Mouse (Mus musculus) thymus, postnatal 10 days (tissue): Measurements from ENCODE around the gene Capzb.

Source experiments
- DNase-seq, 2 experiments: peaks; one replicate each; pipeline ENCODE4 v3.0.0; 2021; ENCODE audit warnings: low spot score in 2 of 2

Capzb gene

DNA sequence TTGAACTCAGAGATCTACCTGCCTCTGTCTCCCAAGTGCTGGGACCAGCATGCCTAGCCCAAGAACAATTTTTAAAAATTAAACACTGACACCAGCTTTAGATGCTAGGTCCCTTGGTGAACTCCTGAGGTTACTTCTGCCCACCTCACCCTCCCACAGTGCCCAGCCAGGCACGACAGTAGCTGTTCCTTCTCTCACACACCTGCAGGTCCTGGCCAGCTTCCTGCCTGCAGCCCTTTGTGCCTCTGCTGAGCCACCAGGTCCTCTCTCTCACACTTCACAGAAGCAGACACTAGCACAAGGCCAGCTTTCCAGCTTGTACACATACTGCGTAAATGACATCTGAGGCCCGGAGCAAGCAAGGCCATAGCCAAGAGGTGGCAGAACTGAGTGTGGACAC lies 112.8 kb downstream of the Capzb start:
- no peak for DNase-seq

GRCm38 (mm10) chr4:139307916-139308315 lies 115.2 kb downstream of the Capzb start:
- no peak for DNase-seq

DNA sequence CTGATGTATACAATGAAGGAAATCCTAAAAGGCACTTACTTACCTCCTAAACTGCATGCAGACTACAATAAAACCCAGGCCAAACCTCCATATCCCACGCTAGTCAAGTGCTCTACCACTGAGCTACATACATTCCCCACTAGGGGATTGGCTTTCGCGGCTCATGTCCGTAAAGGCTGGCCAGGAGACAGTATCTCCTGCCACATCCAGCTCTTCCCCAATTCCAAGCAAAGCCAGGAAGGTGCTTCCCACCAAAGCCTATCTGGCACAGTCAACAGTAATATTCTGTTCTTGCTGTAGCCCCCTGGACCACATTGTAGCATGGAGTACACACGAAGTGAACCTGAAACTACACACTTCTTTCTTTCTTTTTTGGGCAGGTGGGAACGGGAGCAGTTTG lies 117.0 kb downstream of the Capzb start:
- DNase-seq, result no peak

DNA sequence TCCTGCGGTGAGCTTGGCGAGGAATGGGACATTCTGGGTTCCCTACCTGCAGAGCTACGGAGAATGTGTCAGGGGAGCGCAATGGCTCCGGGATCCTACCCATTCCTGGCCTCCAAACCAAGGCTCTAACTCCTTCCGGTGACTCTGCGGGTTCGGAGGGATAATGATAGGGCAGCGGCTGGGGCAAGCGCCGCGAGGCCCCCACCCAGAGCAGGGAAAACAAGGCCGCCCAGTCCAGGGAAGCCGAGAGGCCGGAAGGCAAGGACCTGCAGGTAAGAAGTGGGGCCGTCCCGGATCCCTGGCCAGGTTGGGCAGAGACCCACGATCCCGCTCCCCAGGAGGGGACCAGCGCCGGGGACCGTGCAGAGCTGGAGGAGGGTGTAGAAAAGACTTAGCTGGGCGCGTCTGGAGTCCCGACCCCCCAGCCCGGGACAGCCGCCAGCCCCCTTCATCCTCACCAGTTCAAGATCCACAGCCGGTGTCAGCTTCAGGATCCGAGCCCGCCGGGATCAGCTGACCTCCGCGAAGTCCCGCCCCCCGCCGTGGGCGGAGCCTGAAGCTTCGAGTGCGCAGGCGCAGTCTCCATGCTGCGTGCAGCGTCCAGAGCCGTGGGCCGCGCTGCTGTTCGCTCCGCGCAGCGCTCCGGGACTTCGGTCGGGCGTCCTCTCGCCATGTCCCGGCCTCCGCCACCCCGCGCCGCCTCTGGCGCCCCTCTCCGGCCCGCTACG lies 117.6 kb downstream of the Capzb start, which contains the start of the genes Pqlc2 and Akr7a5:
TSS of gene Pqlc2 (minus strand) at position 538 of the 728 bp plus-strand sequence.
TSS of gene Akr7a5 (plus strand) at position 574 of the 728 bp plus-strand sequence.
- peak; percentile 92 to 98 for DNase-seq

DNA sequence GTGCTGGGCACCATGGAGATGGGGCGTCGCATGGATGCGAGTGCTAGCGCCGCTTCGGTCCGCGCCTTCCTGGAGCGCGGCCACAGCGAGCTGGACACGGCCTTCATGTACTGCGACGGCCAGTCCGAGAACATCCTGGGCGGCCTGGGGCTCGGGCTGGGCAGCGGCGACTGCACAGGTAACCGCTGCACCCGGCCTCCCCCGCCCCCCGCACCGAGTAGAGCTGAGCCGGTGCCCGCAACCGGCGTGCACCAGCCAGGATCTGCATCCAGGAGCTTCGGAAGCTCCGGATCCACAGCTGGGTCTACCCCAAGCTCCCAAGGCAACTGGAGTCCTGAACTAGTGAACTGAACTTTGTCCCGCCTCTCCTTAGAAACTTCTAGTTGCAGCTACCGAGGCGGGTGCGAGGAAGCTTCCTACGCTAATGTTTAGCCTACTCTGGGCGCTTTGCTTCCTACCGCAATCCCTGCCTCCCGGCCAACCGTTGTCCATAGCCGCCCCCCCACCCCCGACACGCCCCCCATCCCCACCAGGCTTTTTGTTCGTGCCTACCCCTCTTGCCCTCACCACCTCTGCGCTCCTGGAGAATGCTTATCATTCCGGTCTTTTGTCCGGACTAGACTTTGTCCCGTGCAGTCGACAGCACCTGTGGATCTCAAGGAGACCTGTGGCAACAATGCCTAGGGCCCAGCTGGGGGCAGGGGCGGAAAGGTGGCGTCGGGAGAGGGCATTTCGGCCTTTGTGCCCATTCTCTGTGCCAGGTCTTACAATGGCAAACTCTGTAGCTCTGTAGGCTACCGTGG lies 118.4 kb downstream of the Capzb start:
- no peak for DNase-seq

GRCm38 (mm10) chr4:139311707-139312106 lies 119.0 kb downstream of the Capzb start:
- no peak for DNase-seq

DNA sequence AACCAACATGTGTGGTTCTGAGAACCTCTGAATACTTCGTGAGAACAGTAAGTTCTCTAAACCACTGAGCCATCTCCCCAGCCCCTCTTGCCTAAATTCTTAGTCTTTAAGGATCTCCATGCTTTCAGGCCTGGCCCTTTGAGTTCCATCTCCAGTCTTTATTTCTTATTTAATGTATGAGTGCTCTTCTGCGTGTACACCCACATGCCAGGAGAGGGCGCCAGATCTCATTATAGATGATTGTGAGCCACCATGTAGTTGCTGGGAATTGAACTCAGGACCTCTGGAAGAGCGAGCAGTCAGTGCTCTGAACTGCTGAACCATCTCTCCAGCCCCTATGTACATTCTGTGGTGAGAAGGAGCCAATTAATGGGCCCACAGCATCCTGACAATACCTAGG lies 119.9 kb downstream of the Capzb start:
- peak in 1 of 2 experiments; percentile 61 for DNase-seq

DNA sequence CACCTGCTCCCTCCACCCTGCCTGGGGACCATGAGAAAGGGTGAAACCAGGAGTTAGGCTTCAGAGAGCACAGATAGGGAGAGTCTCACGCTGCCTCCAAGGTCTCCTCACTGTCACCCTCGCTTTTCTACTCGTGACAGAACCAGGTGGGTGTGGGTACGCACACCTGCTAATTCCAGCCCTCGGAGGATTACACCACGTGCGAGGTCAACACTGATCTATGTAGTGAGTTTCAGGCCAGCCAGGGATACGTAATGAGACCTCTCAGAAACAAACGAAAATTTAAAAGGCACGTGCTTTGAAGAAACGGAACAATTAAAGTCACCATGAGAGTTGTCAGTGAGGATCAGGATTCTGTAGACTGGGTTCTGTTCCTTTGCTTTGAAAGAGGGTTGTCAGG lies 125.8 kb downstream of the Capzb start:
- no peak for DNase-seq

DNA sequence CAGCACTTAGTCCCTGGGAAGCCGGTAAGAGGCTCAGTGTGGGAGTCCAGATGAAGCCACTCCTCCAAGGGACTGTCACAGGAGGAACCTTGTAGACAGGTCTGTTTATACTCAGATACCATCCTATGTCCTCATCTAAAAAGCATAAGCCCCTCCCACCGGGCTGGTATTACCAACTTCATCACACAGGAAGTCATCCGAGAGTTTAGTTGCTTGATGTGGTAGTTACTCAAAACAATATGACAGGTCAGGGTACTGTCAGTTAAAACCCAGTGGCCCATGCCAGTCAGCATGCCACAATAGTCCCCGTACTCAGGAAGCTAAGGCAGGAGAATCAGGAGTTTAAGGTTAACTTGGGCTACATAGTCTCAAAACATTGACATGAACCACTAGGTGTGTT lies 127.0 kb downstream of the Capzb start:
- DNase-seq, result no peak

DNA sequence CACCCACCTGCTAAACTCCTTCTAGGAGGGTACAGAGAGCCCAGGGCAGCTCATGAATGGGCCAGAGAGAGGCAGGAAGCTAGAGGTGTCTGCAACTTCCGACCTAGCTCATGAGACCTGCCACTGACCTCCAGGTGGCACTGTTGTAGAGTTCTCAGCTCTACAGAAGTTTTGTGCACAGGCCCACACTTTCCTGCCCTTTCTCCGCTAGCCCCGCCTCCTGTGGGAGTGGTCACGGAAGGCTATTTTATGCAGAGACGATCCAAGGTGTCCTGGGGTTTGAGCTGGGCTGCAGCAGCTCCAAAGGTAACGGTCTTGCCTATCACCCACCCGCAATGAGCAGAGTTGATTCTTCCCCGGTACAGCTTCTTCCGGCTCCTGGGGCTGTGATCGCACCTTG lies 137.9 kb downstream of the Capzb start:
- peak; percentile 78 to 83 for DNase-seq

GRCm38 (mm10) chr4:139334631-139335295 lies 142.1 kb downstream of the Capzb start:
- no peak for DNase-seq

- DNase-seq, result no peak
These were observed 142.8 kb downstream of the Capzb start for GRCm38 (mm10) chr4:139335507-139335906.

GRCm38 (mm10) chr4:139336822-139337483 lies 144.3 kb downstream of the Capzb start:
- DNase-seq, result peak; percentile 60 to 84

GRCm38 (mm10) chr4:139338145-139338544 lies 145.4 kb downstream of the Capzb start:
- no peak for DNase-seq

GRCm38 (mm10) chr4:139340835-139341234 lies 148.1 kb downstream of the Capzb start:
- DNase-seq, result no peak
